Mouse (Mus musculus) liver, postnatal 0 days (tissue): ENCODE measurements around the gene Efr3b. TPM values are rescaled to one million over a fixed set of nuclear protein-coding genes. Genes with fewer than 3 reads are reported as not detected.

Source experiments
- ATAC-seq: fragments of 200-750 bp; cut with Nextera tagmentation; 2 replicates; pipeline ENCODE4 v1.8.0; 2017; ENCODE audit warnings: mild to moderate bottlenecking, moderate library complexity
- DNase-seq: peaks from one replicate; pipeline ENCODE4 v3.0.0-alpha.2; 2016
- H3K27ac ChIP-seq: fragments of 300-500 bp; sonication (generic); 2 replicates; pipeline ENCODE4 v1.5.1; 2014; ENCODE audit warnings: antibody characterized with exemption, moderate library complexity, mild to moderate bottlenecking, low read depth
- H3K27me3 ChIP-seq: fragments of 300-500 bp; sonication (generic); 2 replicates; pipeline ENCODE4 v1.6.1; 2014; ENCODE audit warnings: low read length, control low read depth, mixed read lengths; ENCODE audit not compliant: insufficient read depth
- H3K36me3 ChIP-seq: fragments of 300-500 bp; sonication (generic); replicated peaks from 2 replicates; pipeline ENCODE4 v1.6.1; 2014; ENCODE audit warnings: mild to moderate bottlenecking, control low read depth, low read length, moderate library complexity, mixed read lengths; ENCODE audit not compliant: insufficient read depth
- H3K4me1 ChIP-seq: fragments of 300-500 bp; sonication (generic); 2 replicates; pipeline ENCODE4 v1.6.1; 2014; ENCODE audit warnings: antibody characterized with exemption, mild to moderate bottlenecking, control low read depth; ENCODE audit not compliant: insufficient read depth
- H3K4me2 ChIP-seq: fragments of 300-500 bp; sonication (generic); 2 replicates; pipeline ENCODE4 v1.6.1; 2014; ENCODE audit warnings: low read depth, mild to moderate bottlenecking, low read length, moderate library complexity, mixed read lengths
- H3K4me3 ChIP-seq: fragments of 300-500 bp; sonication (generic); 2 replicates; pipeline ENCODE4 v1.5.1; 2014; ENCODE audit warnings: low read depth, low read length
- H3K9ac ChIP-seq: fragments of 300-500 bp; sonication (generic); replicated peaks from 2 replicates; pipeline ENCODE4 v1.6.1; 2014; ENCODE audit warnings: mild to moderate bottlenecking, moderate library complexity
- H3K9me3 ChIP-seq: fragments of 300-500 bp; sonication (generic); 2 replicates; pipeline ENCODE4 v1.6.1; 2016; ENCODE audit warnings: mild to moderate bottlenecking, control low read depth, low read length, mixed read lengths
- CTCF ChIP-seq: sonication (generic); IDR thresholded peaks from 2 replicates; pipeline ENCODE4 v1.5.1; 2016; ENCODE audit warnings: antibody characterized with exemption, low read depth
- EP300 ChIP-seq: IDR thresholded peaks from 2 replicates; pipeline ENCODE4 v1.6.1; 2016; ENCODE audit warnings: antibody characterized with exemption, low read depth, mild to moderate bottlenecking
- WGBS: fragments of 180-500 bp; shearing (Covaris S2); extraction: QIAGEN DNeasy Blood & Tissue Kit; methylation state at CpG from one replicate; pipeline ENCODE4 v1.1.7; 2014; ENCODE audit not compliant: insufficient replicate concordance; 5-methylcytosine and 5-hydroxymethylcytosine counted together
- polyA plus RNA-seq: library from polyadenylated mRNA; unstranded; fragments of >200 nt; fragmentation: Nextera tagmentation; extraction: Ambion mirVana; gene quantifications from 2 replicates; pipeline ENCODE4 v1.2.1, GENCODE M21; 2015

Efr3b gene
- polyA plus RNA-seq, 1 experiment from 2014 or later: 0.05 TPM

DNA sequence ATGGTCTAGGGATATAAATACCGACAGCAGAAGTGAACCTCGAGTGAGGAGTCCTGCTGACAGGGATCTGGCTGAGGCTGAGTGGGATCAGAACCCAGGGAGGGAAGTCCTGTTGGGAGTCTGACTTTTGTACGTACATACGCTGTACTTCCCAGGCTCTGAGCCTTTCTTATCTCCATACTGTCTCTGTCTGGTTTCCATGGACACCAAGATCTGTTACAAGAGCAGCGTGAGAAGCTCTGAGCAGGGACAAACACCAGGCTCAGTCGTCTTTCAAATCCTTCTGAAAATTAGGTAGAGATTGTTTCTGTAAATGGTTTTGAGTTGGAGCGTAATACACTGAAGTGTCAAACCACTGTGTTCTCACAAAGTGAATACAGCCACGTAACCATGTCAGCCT lies 36.7 kb upstream of the Efr3b start:
- Histone ChIP-seq H3K9ac (no peak overlapping the region), H3K9me3 (no peaks in the 10 kb centered on the region), H3K4me1 (no peaks in the 10 kb centered on the region), H3K36me3 (no peaks in the 10 kb centered on the region), H3K27me3 (0 out of 2 replicates have a peak, but pooled peaks cover 2% of the 10 kb centered on the region), H3K4me3 (no peak overlapping the region), H3K4me2 (no peak overlapping the region), H3K27ac (no peak overlapping the region)
- 58% methylated on average over 8 of the region's 8 CpGs for WGBS
- DNase-seq (no peak), ATAC-seq (no peak)
- TF ChIP-seq CTCF: no peak
- no peak for TF ChIP-seq EP300

DNA sequence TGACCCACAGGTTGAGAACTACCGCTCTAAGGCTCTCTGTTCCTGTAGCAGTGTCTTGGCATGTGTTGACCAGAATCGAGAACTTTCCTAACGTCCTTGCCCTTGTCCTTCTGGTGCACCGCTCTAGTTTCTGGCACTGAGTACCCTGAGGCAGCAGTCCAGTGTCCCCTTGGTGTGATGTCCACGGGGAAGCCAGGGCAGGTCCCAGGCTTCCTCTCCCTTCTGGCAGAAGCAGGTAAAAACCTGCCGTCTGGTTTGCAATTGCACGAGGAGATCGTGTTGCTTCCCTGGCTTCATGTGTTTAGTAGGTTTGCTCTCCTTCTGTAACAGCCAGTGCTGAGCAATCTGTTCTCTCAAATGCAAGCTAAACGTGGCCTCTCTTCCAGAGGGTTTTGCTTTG lies 33.0 kb upstream of the Efr3b start:
- no peaks in the 10 kb centered on the region for H3K9me3 ChIP-seq
- H3K27ac ChIP-seq: no peak overlapping the region
- no peaks in the 10 kb centered on the region for H3K27me3 ChIP-seq
- no peak for ATAC-seq
- H3K9ac ChIP-seq: no peak overlapping the region
- WGBS: 72% methylated on average over 9 of the region's 9 CpGs
- H3K4me3 ChIP-seq: no peak overlapping the region
- H3K4me2 ChIP-seq: no peak overlapping the region
- no peak for DNase-seq
- no peak for TF ChIP-seq EP300
- no peak for TF ChIP-seq CTCF
- H3K4me1 ChIP-seq: no peaks in the 10 kb centered on the region
- no peaks in the 10 kb centered on the region for H3K36me3 ChIP-seq

DNA sequence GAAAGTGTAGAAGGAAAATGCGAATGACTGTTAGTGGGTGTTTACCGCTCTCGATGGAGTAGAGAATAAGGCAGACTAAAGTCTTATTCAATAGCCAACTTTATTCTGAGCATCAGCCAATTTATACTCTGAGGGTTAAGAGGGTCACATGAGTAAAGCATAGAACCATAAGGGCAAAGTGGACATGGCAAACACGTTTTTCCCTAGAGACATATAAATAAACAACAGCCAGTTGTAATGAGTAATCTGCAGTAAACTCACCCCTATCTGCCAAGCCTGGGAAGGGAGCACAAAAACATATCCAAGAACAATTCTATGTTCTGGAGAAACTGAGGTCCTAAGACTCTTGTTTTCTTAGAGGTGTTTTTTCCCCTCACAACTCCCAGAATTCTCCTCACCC lies 29.8 kb upstream of the Efr3b start:
- TF ChIP-seq CTCF (no peak), EP300 (no peak)
- H3K27me3 ChIP-seq: no peaks in the 10 kb centered on the region
- H3K4me2 ChIP-seq: no peak overlapping the region
- H3K4me1 ChIP-seq: no peaks in the 10 kb centered on the region
- ATAC-seq (no peak), DNase-seq (no peak)
- H3K9ac ChIP-seq: no peak overlapping the region
- H3K4me3 ChIP-seq: no peak overlapping the region
- H3K9me3 ChIP-seq: no peaks in the 10 kb centered on the region
- no peak overlapping the region for H3K27ac ChIP-seq
- no peaks in the 10 kb centered on the region for H3K36me3 ChIP-seq
- 75% methylated on average over 4 of the region's 4 CpGs for WGBS

GRCm38 (mm10) chr12:4066681-4067459 lies 28.2 kb upstream of the Efr3b start:
- Histone ChIP-seq H3K27me3 (no peaks in the 10 kb centered on the region), H3K4me2 (no peak overlapping the region), H3K9me3 (no peaks in the 10 kb centered on the region), H3K27ac (no peak overlapping the region), H3K4me3 (no peak overlapping the region), H3K4me1 (no peaks in the 10 kb centered on the region), H3K9ac (no peak overlapping the region), H3K36me3 (no peaks in the 10 kb centered on the region)
- DNase-seq: no peak
- WGBS: 67% methylated on average over 6 of the region's 6 CpGs
- TF ChIP-seq CTCF (no peak), EP300 (no peak)
- ATAC-seq: no peak

GRCm38 (mm10) chr12:4065944-4066343 lies 27.2 kb upstream of the Efr3b start:
- ATAC-seq: no peak
- H3K4me1 ChIP-seq: no peaks in the 10 kb centered on the region
- H3K9me3 ChIP-seq: no peaks in the 10 kb centered on the region
- no peak for DNase-seq
- no peak overlapping the region for H3K9ac ChIP-seq
- no peak overlapping the region for H3K27ac ChIP-seq
- no peaks in the 10 kb centered on the region for H3K27me3 ChIP-seq
- no peak overlapping the region for H3K4me2 ChIP-seq
- H3K4me3 ChIP-seq: no peak overlapping the region
- TF ChIP-seq EP300 (no peak), CTCF (no peak)
- 53% methylated on average over 8 of the region's 8 CpGs for WGBS
- no peaks in the 10 kb centered on the region for H3K36me3 ChIP-seq

- no peak overlapping the region for H3K4me2 ChIP-seq
- TF ChIP-seq EP300 (no peak), CTCF (no peak)
- 83% methylated on average over 2 of the region's 2 CpGs for WGBS
- H3K4me3 ChIP-seq: no peak overlapping the region
- H3K4me1 ChIP-seq: no peaks in the 10 kb centered on the region
- H3K27ac ChIP-seq: no peak overlapping the region
- no peaks in the 10 kb centered on the region for H3K27me3 ChIP-seq
- ATAC-seq (no peak), DNase-seq (no peak)
- no peak overlapping the region for H3K9ac ChIP-seq
- no peaks in the 10 kb centered on the region for H3K9me3 ChIP-seq
- H3K36me3 ChIP-seq: no peaks in the 10 kb centered on the region
Measured at GRCm38 (mm10) chr12:4065498-4065897, 26.8 kb upstream of the Efr3b start.

DNA sequence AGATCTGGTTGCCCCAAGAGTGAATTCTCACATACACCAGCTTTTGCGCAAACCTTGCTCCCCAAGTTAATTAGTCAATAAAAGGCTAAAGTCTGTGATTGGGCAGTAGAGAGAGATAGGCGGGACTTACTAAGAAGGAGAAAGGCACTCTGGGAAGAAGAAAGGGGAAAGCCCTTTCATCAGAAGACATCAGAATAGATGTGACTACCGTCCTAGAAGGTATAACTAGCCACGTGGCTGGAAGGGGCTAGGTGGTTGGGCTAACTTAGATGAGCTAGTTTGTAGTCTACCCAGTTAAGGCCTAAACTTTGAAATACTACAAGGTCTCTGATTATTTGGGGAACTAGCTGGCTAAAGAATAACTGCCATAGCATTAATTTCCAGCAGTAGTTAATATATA lies 21.0 kb upstream of the Efr3b start:
- H3K9ac ChIP-seq: no peak overlapping the region
- TF ChIP-seq CTCF (no peak), EP300 (no peak)
- WGBS: 74% methylated on average over 4 of the region's 4 CpGs
- no peaks in the 10 kb centered on the region for H3K27me3 ChIP-seq
- no peak overlapping the region for H3K27ac ChIP-seq
- no peaks in the 10 kb centered on the region for H3K9me3 ChIP-seq
- H3K4me3 ChIP-seq: no peak overlapping the region
- DNase-seq (no peak), ATAC-seq (no peak)
- no peak overlapping the region for H3K4me2 ChIP-seq
- H3K4me1 ChIP-seq: no peaks in the 10 kb centered on the region
- H3K36me3 ChIP-seq: no peaks in the 10 kb centered on the region
